19 mouse cellular contexts compared by ENCODE assay signal in genomic region chr6:108524617-108525010, GRCm38 (mm10).
A peak's percentile ranks its signal among the peaks of the same experiment; 100 is the strongest.
DNase-seq lines count a peak whose midpoint lies in the region; ATAC-seq and TF ChIP-seq lines count a peak whose summit lies in the region.
"Had no signal": no experiment of that assay in that cellular context is flagged by ENCODE, and none has a peak within 500 bp of the region (broad histone marks: within the 10 kb centered on the region; RNA-seq: fewer than 3 reads in every experiment).

No protein-coding gene starts in this region.

- peaks cover 11% of the 10 kb centered on the region; the same call in 1 of the 2 replicates for H3K4me1 ChIP-seq in heart, embryonic 15.5 days (replicated peaks)
- peaks cover 17 to 25% of the 10 kb centered on the region in 2 experiments for H3K4me1 ChIP-seq in CH12.LX (ENCODE audit: control insufficient read depth in 1 of 2, insufficient read depth in 2 of 2)
- H3K4me1 ChIP-seq: embryonic facial prominence, embryonic 13.5 days; forebrain, embryonic 12.5 days had no signal

- H3K79me2 ChIP-seq in CH12.LX (replicated peaks; ENCODE audit: control insufficient read depth, extremely low read depth, insufficient read depth, poor library complexity, severe bottlenecking), result no peaks in the 10 kb centered on the region

- TF ChIP-seq EP300 in CH12.LX (IDR thresholded peaks at IDR 0.05; ENCODE audit: low read length), result no peak

- no peak for TF ChIP-seq POLR2A in CH12.LX (IDR thresholded peaks at IDR 0.05; ENCODE audit: low read depth, low read length)

- ATAC-seq in heart, embryonic 15.5 days (replicated peaks; ENCODE audit: insufficient number of reproducible peaks, insufficient read depth, low FRiP score, low read depth), result no peak
- ATAC-seq: forebrain, embryonic 16.5 days; Patski had no signal

- no peak for TF ChIP-seq CTCF in CH12.LX (conservative IDR thresholded peaks at IDR 0.05 in 1 of 2, IDR thresholded peaks at IDR 0.05 in 1 of 2; ENCODE audit: low read depth in 2 of 2, low read length in 2 of 2)

- 87% methylated on average over 10 of the region's 10 CpGs for WGBS in heart, embryonic 15.5 days

- no peaks in the 10 kb centered on the region for H3K27me3 ChIP-seq in heart, embryonic 15.5 days
- H3K27me3 ChIP-seq in CH12.LX (replicated peaks), result no peaks in the 10 kb centered on the region
- H3K27me3 ChIP-seq: embryonic facial prominence, embryonic 13.5 days; forebrain, embryonic 12.5 days; heart, embryonic 13.5 days; Patski had no signal

- peaks cover 27% of the 10 kb centered on the region for H3K36me3 ChIP-seq in heart, embryonic 15.5 days
- peaks cover 46 to 93% of the 10 kb centered on the region in 2 experiments for H3K36me3 ChIP-seq in CH12.LX (replicated peaks in 1 of 2; ENCODE audit: control insufficient read depth in 1 of 2, insufficient read depth in 1 of 2, low read length in 1 of 2)
- H3K36me3 ChIP-seq: forebrain, embryonic 12.5 days had no signal

- H3K4me2 ChIP-seq in heart, embryonic 15.5 days, result no peak overlapping the region
- no peak overlapping the region for H3K4me2 ChIP-seq in CH12.LX (ENCODE audit: insufficient read depth, low read depth, poor library complexity, severe bottlenecking)
- H3K4me2 ChIP-seq: embryonic facial prominence, embryonic 13.5 days; forebrain, embryonic 12.5 days; heart, embryonic 13.5 days; hindbrain, embryonic 14.5 days had no signal

- H3K9me3 ChIP-seq in heart, embryonic 15.5 days (replicated peaks), result no peaks in the 10 kb centered on the region
- H3K9me3 ChIP-seq in CH12.LX (replicated peaks; ENCODE audit: low read length), result no peaks in the 10 kb centered on the region
- H3K9me3 ChIP-seq: embryonic facial prominence, embryonic 13.5 days; forebrain, embryonic 12.5 days; heart, embryonic 13.5 days; hindbrain, embryonic 10.5 days had no signal

- in situ Hi-C loops in CH12.LX (cut with MboI; ENCODE audit: low pct_ligation_motif_present, low pct_unique_long_range_greater_than_20kb, low sequenced_read_pairs), result no loop called here

- no peak overlapping the region for H3K9ac ChIP-seq in heart, embryonic 15.5 days
- no peak overlapping the region for H3K9ac ChIP-seq in CH12.LX (ENCODE audit: insufficient read depth, low read depth)
- H3K9ac ChIP-seq: embryonic facial prominence, embryonic 13.5 days; forebrain, embryonic 12.5 days; heart, embryonic 13.5 days; hindbrain, embryonic 14.5 days had no signal

- no peak for DNase-seq in heart, adult 11 months
- DNase-seq in kidney, adult 8-10 months, result peak; percentile 60 to 83
- no peak for DNase-seq in kidney, postnatal 10 days
- DNase-seq in CH12.LX (ENCODE audit: extremely low read depth), result no peak
- peak; percentile 56 to 79 for DNase-seq in kidney, postnatal 25 days
- no peak for DNase-seq in layer of hippocampus, adult 8-10 months (ENCODE audit: low spot score in 2 of 2)
- DNase-seq: adrenal gland, postnatal 25 days; cerebellum, adult 18-20 months; cerebellum, adult 9-11 months; cerebellum, postnatal 36 days; gastrocnemius, postnatal 14 days had no signal

- TF ChIP-seq RAD21 in CH12.LX (IDR thresholded peaks at IDR 0.05; ENCODE audit: low read depth, low read length), result no peak

- H3K4me3 ChIP-seq in heart, embryonic 15.5 days, result no peak overlapping the region
- no peak overlapping the region for H3K4me3 ChIP-seq in CH12.LX (replicated peaks in 1 of 3; ENCODE audit: low read depth in 2 of 3, low read length in 2 of 3, poor library complexity in 1 of 3)
- H3K4me3 ChIP-seq: embryonic facial prominence, embryonic 13.5 days; forebrain, embryonic 12.5 days; heart, embryonic 13.5 days; hindbrain, embryonic 10.5 days had no signal

- dilution Hi-C loops in CH12.LX (cut with MboI; ENCODE audit: extremely low pct_ligation_motif_present, extremely low pct_unique_long_range_greater_than_20kb, low sequenced_read_pairs), result no loop called here

- H3K27ac ChIP-seq in heart, embryonic 15.5 days, result peak overlapping the region; percentile 32
- no peak overlapping the region for H3K27ac ChIP-seq in CH12.LX (ENCODE audit: insufficient read depth, low read depth)
- H3K27ac ChIP-seq: embryonic facial prominence, embryonic 13.5 days; forebrain, embryonic 12.5 days; heart, embryonic 13.5 days; hindbrain, embryonic 10.5 days; hindbrain, embryonic 14.5 days had no signal

TF ChIP-seq in CH12.LX, 34 proteins besides CTCF, POLR2A, EP300 and RAD21:
- TF ChIP-seq MAFK (IDR thresholded peaks at IDR 0.05; ENCODE audit: insufficient replicate concordance, low read length) (0 out of 2 replicates have a peak, but pooled peaks have one; percentile 26), POLR2AphosphoS2 (IDR thresholded peaks at IDR 0.05; ENCODE audit: low read depth, low read length) (no peak)

Comparison
In these comparisons a context has a peak if more than half of its experiments do, and no peak if none do; other contexts are left out.
1. DNase-seq: peak in kidney, adult 8-10 months (2 of 2) and kidney, postnatal 25 days (2 of 2); none in heart, adult 11 months (single experiment), kidney, postnatal 10 days (single experiment), CH12.LX (single experiment) and layer of hippocampus, adult 8-10 months (0 of 2).